Mouse (Mus musculus): ENCODE data around the gene Npff.

Npff gene

DNA sequence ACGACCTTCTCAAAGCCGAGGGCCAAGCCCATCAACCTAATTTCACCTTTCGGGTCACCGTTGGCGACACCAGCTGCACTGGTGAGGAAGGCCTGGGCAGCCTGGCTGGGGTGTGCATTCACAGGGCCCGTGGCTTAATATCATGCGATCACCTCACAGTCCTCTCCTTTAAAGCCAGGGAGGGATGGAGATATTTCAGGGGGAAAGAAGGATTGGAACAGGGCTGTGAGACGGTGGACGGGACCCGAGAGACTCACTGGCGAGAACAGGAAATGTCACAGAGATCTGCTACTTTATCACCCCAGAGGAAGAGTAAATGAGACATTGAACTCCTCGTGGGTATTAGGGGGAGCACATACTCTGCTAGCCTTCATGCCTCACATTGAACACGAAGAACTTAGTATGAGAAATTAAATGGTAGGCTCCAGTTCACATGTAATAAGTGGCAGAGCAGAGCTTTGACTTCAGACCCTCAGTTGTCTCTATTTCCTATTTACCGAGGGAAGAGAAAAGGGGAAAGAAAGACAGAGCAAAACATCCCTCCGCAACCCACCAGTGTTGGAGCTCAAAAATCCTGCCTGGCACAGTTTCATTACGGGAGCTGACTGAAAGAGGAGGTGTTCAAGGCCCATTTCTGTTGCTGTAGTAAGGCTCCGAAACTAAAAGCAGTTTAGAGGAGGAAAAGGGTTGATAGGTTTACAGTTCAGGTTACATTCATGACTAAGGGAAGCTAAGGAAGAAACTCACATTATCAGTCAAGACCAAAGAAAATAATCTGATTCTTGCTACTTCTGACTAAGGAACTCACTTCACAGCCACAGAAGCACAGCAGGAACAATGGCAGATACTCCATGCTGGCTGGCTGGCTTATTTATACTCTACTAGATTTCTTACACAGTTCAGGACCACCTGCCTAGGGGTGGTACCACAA is 5.3 kb downstream of the Npff start:
- no peak for DNase-seq (ENCODE audit: low read depth)

DNA sequence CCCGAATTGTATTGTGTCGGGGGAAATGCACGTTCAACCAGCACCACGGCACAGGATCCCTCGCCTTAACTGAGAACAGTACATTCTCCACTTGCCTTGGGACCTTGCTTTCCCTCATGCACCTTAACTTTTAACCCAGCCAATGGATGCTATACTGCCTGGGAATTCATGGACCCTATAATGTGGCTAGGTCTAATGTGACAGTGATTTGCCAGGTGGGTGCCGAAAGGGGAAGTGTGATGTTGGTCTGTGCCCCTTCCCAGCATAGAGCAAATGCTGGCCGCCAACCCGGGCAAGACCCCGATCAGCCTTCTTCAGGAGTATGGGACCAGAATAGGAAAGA is 5.9 kb downstream of the Npff start:
- no peak for DNase-seq (ENCODE audit: low read depth)

DNA sequence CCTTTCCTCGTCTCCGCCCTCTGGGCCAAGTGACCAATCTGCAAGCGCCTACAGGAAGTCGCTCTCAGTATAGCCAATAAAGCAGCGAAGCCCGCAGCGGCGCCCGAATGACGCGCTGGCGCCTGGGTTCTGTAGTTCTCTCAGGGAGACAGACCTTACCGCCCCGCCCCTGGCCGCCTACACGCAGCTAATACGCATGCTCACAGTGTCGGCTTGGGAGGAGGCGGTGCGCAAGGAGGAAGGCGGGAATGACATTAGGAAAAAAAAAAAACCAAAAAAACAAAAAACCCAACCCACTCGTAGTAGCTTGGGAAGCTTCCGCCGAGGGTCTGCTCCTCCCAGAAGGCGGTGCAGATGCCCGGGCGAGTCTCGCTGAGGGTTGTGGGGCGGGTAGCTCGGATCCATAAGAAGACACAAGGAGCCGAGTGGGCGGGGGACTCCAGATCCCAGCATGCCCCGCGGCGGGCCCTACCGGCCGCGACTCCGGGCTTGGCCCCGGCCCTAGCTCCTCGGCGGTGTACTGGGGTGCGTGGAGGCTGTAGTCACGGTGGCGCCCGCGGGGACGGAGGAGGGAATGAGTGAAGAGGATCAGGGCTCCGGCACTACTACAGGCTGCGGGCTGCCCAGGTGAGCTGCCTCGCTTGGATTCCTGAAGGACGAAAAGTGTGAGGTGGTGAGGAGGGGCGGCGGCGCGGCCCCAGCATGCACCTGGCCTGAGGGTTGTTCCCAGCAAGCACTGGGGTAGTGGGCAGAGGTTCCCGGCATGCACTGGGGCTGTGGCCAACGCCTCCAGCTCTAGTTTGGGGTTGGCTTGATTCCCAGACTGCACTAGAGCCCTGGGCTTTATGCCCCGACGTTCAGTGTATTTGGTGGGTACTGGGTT is 6.5 kb downstream of the Npff start, which contains the start of gene Tarbp2:
Gene Tarbp2, plus strand, starts transcription at position 217 of the 883 bp plus-strand sequence.
- peak; percentile 100 for DNase-seq (ENCODE audit: low read depth)

DNA sequence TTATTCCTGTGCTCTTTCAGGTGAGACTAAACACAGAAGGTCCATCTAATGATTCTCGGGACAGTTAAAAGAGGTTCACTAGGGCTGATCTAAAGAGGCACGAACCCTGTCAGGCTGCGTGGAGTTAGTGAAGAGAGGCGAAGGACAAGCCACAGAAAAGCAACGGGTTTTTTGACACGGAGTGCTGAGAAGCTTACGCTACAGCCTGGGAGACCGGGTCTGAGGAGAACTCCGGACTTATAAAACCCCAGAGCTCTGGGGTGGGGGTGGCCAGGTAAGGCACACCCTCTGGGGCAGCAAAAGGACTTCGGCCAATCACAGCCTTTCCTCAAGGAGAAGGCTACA is 7.1 kb downstream of the Npff start:
- DNase-seq (ENCODE audit: low read depth) = no peak

DNA sequence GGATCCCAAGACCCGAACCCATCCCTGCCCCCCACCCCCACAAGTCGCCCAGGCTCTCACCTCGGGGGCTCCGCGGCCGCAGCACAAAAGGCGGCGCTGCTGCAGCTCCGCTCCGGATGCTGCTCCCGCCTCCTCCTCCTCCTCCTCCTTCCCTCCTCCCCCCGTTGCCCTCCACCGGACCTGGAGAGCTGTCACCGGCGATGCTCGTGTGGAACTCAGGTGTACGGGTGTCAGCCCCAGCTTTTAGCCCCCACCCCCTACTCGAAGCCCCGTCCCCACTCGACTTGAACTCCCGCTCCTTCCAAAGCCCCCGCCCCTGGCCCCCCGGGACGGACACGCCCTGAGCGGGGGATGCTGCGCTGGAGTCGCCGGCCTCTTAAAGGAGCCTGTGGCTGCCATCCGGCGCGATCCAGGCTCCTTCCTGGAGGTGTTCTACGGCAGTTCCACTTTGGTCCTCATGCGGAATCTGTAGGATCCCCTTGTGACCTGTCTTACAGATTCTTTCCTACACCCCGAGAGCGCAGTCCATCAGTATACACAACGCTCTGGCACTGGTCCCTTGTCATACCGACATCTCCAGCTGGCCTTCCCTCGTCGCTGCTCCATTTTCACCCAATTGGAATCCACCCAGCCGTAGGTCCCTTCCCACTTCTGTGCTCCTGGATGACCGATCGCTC is 7.9 kb downstream of the Npff start, which contains the start of gene Map3k12:
Gene Map3k12, minus strand, starts transcription at position 337 of the 677 bp plus-strand sequence.
- peak; percentile 33 for DNase-seq (ENCODE audit: low read depth)

DNA sequence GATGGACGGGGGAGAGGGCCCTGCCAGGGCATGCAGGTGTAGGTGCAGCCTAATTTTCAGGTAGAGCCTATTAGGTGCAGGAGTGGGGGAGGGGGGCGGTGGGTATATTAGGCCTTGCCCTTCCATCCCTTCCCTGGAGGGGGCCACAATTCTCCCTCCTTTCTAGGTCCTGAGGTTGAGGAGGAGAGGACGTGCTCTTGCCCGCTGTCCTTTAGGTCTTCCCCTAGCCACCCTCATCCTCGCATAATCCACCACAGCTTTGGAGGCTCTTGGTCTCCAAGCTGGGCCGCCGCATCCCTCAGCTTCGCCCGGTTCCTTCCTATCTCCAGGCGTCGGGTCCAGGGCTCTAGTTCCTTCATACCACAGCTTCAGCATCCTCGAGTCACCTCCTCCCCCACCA is 8.4 kb downstream of the Npff start:
- DNase-seq (ENCODE audit: low read depth) = no peak

DNA sequence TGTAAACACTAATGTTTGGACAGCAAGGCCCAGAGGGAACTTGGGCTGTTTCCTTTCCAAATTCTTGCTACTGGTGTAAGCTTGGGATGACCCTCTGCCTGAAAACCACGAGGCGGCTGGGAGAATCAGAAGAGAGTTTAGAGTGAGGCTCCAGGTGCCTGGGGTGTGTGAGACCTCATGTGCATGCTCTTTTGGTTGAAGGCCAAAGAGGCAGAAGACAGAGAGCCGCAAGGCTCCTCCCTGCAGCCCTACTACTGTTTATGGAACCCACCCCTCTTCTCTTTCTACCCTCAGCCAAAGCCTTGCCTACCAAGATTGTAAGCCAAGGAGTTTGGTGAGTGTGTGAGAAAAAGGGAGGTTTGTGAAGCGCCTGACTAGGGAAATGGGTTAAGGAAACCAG is 9.0 kb downstream of the Npff start:
- DNase-seq (ENCODE audit: low read depth) = no peak

DNA sequence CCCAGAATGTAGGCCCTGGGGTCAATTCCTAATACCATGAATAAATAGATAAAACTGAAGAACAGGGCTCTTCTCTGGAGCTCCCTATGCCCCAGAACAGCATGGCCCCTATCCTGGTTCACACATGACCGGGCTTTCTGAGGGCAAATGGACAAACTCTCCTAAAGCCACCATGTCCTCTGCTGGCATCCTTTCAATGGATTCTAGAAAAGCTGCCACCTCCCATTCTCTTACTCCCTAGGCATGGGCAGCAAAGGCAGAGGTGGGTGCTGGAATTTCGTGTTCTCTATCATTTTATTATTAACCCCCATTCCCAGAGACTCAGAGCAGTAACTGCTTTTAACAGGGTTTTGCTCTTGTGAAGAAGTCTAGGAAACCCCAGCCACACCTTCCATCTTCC is 9.5 kb downstream of the Npff start:
- DNase-seq (ENCODE audit: low read depth) = no peak

DNA sequence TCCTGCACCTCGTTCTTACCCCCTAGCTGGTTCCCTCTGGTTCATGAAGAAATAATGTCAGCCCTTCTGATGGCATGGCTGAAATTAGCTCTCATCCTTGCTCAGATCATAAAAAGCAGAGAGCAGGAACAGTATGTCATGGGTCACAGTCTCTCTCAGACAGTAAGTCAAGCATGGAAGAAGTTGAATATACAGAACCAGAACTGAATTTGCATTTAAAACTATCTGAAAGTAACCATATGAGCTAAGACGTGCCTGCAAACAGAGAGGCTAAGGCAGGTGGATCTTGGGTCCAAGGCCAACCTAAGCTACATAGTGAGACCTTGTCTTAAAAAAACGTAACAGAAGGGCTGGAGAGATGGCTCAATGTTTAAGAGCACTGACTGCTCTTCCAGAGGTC is 11.7 kb downstream of the Npff start:
- DNase-seq (ENCODE audit: low read depth) = no peak

DNA sequence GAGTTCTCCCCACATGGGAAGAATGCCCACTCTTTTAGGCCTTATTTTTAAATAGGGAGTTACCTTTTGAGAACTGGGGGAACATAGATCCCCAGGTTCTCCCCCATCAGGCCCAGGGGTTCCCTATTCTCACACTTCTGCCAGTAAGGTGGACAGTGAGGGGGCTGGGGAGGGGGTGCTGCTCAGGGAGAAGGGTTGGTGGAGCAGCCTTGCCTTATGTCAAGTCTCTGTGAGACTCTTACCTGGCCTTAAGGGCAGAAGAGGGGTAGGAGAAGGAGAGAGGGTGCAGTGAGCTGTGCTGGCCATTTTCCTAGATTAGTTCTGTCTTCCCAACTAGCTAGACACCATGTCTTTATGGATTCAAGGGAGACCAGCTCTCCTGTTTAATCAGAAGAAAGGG is 12.3 kb downstream of the Npff start:
- DNase-seq (ENCODE audit: low read depth) = no peak

DNA sequence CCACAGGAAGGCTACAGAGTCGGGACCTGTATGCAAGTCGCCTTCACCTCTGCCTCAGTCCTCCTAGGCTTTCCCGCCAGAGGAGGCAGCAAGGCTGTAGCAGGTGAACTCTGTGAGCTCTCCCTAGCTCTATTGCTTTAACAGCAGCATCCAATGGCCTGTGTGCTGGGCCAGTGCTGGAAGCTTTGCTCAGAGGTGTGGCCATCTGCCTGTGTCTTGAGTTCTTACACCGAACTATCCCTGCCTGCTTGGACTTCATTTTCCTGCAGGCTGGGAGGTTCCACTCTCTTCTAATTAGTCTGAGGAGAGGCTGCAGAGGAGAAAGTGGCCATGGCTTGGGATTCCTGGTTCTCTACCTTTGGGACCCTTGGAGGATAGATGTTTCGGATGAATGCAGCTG is 12.7 kb downstream of the Npff start:
- DNase-seq (ENCODE audit: low read depth) = no peak

DNA sequence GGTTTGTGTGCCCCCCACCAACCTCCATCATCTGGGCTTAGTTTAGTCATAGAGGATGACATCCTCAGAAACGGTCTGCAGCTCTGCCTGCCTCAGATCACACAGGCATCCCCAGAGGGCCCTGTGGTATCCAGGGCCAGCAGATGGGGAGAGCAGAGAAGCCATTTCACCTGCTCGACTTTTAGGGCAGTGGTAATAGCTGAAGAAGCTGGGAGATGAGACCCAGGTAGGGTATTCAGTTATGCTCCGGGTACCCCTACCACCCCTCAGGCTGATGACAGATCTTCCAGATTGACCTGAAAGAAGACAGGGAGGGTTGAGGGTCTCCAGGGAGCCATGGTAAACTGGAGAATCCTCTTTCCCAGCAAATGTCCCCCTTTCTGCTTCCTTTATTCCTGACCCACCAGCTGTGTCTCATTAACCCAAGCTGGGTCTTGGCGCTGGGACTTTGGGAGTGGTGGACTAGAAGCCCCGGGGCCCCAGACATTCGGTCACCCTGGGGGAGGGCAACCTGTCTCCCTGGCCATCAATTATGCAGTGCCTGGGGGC is 13.4 kb downstream of the Npff start:
- no peak for DNase-seq (ENCODE audit: low read depth)

DNA sequence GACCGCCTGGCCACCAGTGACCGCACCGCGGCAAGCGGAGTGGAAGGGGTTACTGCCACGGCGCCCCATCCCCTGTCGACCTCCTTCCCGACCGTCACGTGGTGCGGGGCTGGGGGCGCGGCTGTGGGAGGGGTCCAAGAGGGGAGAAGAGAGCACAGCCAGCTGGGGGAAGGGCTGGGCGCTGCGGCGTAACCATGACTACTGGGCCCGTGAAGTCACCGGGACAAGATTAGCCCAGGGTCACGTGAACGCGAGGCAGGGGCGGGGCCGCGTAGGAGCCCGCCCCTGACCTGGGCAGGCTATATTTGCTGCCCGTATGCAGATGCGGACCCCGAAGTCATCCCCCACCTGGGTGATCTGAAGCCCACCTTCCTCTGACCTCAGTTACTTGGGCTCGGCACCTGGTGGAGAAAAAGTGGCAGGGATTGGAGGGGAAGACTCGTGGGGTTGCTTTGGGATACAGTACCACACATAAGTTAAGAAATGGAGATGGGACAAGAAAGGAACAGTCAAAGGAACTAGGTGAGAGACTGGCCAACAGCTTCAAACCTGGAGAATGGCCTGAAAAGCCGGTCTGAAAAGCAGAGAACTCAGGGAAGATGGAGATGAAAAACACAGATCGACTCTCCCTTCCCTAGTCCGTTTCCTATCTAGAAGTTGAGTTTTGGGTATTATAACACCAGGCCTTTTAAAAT is 14.0 kb downstream of the Npff start:
- peak; percentile 46 for DNase-seq (ENCODE audit: low read depth)

DNA sequence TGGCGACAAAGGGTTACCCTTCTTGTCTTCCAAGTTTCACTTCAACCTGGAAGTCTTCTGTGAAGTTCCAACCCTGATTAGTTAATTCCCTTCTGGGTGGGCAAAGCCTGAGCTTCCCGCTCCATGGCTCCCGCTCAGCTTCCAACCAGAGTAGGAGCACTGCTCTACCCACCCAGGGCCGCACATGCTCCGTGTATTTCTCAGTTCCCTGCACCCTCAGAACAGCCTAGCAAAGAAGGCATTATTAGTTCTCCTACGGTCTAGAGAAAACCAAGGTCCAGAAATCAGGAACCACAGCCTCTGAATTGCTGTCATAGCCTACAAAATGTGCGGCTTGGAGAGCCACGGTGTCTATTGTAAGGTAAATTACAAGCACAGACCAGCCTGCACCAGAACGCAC is 14.6 kb downstream of the Npff start:
- no peak for DNase-seq (ENCODE audit: low read depth)

DNA sequence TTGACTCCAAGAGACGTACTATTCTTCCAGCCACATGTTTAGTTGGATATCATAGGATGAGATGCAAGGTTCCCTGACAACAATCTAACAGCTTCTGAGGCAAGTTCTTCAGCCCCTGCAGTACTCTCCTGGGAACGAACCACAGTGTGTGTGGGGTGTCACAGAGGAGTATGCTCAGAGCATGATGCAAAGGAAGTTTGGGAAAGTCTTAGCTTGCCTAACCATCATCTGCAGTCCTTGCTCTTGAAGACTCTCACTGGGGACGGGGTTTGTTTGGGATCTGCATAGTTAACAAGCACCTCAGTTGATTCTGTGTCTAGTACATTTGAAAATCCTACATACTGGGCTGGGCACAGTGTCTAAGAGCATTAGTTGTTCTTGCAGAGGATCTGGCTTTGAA is 16.4 kb downstream of the Npff start:
- DNase-seq (ENCODE audit: low read depth) = no peak

DNA sequence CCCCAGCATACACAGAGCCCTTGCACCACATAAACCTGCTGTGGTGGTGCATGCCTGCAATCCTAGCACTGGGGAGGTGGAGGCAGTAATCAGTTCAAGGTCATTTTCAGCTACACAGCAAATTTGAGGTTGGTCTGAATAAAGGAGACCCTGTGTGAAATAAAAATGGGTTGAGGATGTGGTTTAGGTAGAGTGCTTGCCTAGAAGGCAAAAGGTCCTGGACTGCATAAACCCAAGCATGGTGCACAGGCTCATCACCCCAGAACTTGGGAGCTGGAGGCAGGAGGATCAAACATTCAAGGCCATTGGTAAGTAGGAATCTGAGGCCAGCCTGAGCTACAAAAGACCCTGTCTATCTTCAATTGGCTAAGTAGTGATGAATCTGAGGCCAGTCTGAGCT is 17.2 kb downstream of the Npff start:
- DNase-seq (ENCODE audit: low read depth) = no peak

DNA sequence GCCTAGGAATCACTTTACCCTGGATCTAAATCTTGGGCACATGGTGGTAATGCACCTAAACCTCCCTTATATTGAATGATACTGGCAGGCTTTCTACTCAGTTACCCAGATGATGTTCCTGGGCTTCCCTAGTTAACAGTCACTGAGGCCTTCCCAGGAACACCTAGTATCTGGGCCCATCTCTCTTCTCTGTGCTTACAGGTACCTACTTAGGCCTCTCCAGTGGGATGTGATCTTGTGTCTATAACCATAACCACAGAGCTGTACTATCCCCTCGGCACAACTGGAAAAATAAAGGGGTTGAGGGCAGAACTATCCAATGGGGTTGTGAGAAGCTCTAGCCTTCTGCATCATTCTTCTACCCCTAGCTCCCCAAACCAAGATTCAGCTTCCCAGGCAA is 17.9 kb downstream of the Npff start:
- DNase-seq (ENCODE audit: low read depth) = no peak

DNA sequence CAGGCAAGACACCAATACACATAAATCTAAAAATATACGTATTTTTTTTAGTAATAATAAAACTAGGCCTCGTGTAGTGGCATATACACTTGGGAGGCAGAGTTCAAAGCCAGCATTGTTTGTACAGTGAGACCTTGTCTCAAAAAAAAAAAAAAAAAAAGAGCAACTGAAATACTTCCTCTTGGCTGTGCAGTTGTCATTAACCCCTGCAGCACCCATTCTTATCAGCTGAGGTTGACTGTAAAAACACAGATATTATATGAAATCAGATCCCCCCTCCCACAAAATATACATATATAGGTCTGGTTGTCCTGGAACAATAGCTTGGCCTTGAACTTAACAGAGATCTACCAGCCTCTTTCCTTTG is 18.3 kb downstream of the Npff start:
- DNase-seq (ENCODE audit: low read depth) = no peak

DNA sequence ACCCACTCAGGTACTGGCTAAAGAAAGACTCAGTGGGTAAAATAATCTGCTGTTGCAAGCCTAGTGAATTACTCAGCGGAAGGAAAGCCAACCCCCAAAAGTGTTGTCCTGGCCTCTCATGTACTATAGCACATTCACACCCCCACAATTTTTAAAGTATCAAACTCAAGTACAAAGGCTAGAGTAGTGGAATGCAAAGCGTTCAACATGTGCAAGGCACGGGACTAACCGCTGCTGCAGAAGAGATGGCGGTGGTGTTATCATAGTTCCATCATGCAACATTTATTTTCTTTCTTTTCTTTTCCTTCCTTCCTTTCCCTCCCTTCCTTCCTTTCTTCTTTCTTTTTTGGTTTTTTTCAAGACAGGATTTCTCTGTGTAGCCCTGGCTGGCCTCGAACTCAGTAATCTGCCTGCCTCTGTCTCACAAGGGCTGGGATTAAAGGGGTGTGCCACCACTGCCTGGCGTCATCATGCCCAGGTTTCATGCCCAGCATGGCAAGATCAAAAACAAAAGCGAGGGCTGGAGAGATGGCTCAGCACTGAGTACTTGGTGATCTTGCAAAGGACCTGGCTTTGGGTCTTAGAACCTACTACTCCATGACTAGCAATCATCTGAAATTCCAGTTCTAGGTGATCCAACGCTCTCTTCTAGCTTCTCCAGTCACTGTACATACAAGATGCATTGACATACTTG is 18.8 kb downstream of the Npff start:
- DNase-seq (ENCODE audit: low read depth) = no peak

DNA sequence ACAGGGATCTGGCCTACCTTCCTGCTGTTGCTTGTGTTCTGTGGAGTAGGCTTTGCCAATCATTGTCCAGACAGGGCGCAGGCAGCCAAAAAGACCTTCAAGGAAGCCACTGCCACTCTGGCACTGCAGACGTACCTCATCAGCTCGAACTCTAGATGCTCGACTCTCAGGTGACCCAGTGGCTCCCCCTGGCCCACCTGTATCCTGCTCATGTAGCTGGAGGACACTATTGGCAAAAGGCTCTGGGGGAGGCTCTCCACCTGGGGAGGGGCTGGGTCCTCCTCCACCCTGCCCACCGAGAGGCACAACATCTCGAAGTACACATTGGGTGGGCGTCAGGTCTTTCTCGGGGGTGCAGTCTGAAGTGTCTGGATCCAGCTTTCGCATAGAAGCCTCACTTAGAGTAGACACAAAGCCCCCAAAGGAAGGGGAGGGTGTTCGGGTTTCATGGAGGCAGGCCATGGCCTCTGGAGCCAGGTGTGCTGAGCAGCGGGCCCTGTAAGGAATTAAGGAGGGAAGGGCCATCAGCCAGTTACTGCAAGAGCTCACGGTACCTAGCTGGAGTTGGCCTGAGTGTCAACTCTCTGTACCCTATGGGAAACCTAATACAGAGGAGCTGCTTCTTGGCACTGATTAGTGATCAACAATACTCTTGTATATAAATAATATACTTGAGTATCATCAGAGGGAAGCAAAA is 19.5 kb downstream of the Npff start:
- no peak for DNase-seq (ENCODE audit: low read depth)
